Mouse (Mus musculus) cerebellum, postnatal 10 days (tissue): ENCODE measurements at regions not wholly inside any gene's neighbourhood (a gene's known extent, or its start where the extent isn't known, plus 50 kb on each side); places are given as distances from the start of the nearest gene placed in this dataset.

Experiments used
- DNase-seq, 2 experiments: peaks; one replicate each; pipeline ENCODE4 v3.0.0; 2021; ENCODE audit warnings: mixed read lengths in 2 of 2

DNA sequence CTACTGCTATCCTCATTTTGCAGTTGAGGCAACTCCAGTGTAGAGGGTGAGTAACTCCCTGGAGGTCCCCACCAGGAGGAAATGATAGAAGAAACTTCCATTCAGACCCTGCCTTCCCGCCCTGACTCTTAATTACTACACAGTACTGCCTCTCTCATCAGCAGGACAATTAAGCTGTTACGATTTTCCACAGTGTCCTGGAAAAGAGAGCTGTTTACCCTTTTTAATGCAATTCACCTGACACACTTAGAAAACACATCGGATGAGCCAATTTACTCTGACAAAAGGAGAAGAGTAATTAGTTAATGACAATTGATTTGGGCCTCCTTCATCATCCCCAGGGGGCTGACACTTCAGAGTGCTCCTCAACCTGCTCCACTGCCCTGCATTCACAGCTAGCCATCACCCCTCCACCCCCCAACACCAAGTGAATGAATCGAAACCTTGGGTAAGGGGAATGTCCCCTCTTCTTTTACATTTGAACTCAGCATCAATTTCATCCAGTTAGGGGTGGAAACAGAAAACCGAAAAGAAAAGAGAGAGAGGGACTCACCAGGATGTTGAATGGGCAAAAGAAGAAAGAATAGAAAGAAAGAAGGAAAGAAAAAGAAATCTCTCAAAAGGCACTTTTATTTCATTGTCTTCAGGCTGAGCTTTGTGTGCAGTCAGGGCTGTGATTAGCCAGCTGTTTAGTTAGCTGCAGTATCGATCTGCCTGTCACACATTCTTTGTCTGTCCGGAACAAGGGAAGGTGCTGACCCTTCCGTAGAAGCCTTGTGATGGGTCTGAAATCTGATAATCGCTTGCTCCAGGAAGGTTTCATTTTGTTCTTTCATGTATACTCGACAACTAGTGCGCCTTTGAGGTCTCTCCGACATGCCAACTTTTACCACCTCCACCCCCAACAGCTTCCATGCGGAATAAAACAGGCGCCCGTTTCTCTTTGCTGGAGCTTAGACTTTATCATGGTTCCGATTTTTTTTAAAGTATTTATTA lies 482.6 kb upstream of the Tenm4 start:
- DNase-seq = peak; percentile 11 to 18

DNA sequence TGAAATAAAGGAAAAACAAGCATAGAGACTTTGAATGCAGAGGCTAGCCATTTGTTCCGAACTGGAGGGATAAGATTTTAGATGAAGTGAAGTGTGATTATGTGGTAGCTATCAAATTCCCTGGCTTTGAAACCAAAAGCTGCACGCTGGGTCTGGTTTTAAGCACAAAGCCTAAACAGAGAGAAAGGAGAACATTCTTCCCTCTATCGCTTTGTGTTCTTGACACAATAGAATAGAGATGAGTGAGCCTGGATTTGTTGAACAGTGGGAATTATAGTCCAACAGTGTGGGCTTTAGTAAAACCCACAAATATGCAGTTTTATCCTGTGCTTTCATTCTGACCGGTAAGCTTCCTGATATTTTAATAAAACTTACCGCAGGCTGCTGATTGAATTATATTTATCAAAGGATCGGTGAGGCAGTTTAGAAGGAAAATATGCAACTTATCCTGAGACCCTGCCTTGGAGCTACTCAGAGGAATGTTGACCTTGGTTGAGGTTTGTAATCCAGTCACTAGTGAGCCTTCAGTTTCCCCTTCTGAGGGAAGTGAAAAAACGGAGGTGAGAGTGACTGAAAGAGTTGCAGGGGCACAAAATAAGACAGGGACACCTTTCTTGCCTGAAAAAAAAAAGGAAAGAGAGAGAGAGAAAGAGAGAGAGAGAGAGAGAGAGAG lies 481.7 kb upstream of the Tenm4 start:
- DNase-seq = no peak

DNA sequence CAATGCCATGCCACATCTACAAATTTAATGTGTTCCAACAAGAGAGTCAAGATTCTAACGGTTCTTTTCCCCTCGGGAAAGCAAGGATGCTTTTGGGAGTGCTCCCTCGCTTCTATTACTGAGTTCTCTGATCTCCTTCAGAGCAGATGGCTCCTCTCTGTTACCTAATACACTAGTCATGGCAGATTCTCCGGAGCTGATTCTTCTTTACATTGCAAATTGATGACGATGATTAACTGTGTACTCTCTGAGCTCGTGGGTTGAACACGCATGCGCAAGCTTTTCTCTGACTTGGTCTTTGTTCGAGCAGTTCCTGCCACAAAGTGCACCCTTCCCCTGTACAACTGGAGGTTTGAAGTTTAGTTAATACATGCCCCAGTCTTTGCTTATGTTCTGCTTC lies 471.5 kb upstream of the Tenm4 start:
- DNase-seq = no peak

DNA sequence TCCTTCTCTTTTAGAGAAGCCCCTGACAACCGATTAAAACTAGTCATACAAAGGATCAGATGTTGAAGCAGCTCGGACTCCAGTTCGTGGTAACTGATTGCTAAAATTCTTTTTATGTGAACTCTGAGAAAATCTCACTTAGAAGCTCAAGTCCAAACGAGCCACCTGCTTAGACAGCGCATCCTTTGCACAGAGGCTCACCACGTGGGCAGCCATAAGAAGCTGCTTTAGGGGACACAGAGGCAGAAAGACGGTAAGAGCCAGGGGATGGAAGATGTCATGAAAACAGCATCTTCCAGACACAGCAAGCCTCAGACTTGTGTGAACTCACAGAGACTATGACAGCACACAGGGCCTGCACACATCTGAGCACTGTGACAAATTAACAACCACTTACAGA lies 461.0 kb upstream of the Tenm4 start:
- no peak for DNase-seq

DNA sequence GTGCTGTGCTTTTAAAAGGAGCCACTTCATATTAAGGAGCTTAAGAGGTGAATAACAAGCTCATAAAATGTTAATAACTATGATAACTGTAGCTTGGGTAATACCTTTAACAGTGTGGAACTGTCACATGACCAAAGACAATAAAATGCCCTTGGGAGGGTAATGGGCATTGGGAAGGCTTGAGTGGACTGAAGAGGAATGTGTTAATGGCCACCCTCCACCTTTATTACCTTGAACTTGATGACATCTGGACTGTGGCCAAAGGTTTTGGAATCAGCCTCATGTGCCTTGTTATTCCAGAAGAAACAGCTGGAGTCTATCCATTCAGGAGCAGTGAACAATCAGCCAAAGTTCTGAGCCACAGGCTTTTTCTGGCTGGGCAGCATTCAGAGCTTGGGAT lies 451.0 kb upstream of the Tenm4 start:
- peak; percentile 7 to 11 for DNase-seq

DNA sequence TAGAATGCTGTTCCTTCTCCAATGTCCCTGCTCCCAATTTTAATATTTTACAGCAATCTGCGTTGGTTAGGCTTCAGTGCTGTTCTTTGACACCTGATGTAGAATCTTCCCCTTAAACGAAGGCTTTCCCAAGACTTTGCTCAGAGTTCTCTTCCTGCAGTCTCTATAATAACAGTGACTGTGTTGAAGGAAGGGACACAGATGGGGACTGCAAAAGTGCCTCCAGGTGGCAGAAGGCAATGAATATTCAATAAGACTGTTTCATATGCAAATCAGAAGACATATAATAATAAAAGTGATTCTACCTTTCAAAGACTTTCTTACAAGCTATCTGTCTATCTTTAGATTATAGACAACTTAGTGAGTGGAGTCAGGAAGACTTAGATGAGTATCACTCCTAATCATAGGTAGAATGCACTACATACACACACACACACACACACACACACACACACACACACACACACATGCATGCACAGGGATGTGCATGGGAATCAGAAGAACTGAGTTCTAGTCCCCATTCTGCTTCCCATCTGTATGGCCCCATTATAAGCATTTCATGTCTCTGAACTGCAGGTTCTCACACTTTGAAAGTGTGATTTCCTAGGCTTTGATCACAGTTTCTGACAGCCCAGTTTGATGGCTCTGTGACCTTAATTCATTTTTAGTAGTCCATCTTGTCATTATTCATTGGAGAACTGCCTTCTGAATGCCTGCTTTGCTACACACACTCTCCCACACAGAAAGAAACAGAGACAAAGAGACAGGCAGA lies 445.1 kb upstream of the Tenm4 start:
- no peak for DNase-seq

DNA sequence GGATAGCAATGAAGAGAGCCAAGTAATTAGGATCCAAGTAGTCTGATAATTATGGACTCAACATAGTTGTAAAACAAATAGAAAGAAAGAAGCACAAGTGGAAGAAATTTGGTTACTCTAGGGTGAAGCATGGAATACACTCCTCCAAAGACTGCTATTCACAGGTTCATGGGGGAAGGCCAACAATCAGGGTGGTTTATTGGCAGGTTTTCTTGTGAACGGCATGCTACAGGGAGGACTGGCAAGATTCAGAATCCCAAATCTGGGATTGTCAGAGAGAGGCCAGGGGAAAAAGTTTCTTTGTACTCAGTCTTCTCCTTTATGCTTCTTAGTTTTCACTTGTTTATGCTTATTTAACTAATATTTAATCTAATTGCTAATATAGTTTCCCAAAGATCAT lies 437.2 kb upstream of the Tenm4 start:
- peak; percentile 24 to 39 for DNase-seq

DNA sequence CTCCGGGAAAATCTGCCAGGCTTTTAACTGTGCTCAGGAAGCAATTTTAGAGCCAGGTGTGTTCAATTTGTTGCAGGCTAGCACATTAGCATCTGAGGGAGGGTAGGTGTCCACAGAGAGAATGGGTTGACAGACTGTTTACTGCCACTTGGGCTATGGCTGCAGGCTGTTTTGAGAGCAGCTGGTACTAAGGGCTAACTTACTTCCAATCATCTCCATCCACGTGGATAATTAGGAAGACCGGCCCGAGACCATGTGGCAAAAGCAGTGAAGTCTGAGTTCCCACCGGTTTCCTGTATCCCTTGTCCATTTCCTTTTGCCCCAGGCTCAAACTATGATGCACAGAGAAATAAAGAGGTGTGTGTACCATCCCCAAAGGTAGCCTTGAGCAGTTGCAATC lies 436.5 kb upstream of the Tenm4 start:
- peak; percentile 28 to 46 for DNase-seq

DNA sequence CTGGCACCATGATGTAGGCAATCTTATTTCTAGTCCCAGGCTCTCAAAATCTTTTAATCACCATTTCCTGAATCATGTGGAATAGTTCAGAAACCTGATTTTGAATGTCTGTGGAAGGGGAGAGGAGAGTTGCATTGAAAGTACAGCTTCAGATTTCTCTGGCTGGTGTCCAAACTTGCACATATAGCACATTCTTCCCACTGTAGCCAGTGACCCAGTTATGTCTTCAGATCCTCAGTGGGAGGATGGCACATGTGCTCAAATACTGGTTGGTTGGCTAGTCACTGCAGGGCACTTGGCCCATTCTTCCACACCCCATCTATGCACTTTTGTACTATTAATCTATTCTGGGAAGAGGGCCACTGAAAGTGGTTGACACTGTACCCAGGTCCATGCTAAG lies 434.3 kb upstream of the Tenm4 start:
- DNase-seq = peak; percentile 37 to 54

DNA sequence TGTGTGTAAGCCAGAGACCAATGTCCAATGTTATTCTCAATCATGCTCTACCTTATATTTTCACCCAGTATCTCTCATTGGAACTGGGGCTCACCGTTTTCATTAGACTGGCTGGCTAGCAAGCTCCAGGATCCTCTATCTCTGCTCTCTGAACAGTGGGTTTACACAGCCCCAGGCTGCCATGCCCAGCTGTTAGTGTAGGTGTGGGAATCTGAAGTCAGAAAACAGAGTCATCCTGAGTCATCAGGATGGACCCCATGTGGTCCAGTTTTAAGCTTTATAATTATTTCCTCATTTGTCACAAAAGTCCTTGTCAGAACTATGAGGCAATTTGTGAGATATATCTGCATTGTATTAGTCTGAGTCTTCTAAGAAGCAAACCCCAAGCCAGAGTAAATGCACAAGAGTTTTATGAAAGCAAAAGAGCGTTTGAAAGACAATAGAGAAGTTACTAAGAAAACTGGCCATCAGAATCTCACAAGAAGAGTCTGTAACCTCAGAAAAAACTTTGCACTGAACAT lies 432.3 kb upstream of the Tenm4 start:
- DNase-seq = no peak

DNA sequence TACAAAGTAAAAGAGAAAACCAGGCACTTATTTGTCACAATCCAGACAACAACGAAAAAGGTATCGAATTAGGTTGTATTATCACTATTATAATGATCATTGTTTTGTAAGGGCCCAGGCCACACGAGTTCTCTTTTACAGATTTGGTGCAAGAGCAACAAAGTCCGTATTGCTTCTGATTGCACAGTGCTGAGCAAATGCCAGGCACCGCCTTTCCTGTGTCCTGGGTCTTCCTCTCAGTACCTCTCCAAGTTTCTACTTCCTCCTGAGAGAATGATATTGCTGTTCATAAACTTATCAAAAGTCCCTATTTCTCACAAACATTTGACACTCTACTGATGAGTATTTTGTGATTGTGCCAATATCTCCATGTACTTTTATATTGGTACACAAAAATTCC lies 431.3 kb upstream of the Tenm4 start:
- no peak for DNase-seq

DNA sequence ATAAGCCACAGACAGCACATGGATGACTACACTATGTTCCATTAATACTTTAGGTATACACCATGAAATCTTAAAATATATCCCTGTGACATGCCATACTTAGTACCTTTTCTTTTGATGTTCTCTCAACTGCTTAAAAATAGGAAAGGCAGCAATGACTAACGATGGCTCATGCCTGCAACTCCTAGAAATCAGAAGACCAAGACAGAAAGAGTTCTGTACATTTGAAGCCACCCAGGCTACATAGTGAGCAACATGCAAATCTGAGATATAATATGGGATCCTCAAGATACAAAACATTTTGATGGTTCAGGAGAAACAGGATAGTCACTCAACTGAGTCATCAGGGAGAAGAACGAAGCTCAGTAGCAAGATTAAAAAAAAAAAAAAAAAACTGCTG lies 412.7 kb upstream of the Tenm4 start:
- no peak for DNase-seq

DNA sequence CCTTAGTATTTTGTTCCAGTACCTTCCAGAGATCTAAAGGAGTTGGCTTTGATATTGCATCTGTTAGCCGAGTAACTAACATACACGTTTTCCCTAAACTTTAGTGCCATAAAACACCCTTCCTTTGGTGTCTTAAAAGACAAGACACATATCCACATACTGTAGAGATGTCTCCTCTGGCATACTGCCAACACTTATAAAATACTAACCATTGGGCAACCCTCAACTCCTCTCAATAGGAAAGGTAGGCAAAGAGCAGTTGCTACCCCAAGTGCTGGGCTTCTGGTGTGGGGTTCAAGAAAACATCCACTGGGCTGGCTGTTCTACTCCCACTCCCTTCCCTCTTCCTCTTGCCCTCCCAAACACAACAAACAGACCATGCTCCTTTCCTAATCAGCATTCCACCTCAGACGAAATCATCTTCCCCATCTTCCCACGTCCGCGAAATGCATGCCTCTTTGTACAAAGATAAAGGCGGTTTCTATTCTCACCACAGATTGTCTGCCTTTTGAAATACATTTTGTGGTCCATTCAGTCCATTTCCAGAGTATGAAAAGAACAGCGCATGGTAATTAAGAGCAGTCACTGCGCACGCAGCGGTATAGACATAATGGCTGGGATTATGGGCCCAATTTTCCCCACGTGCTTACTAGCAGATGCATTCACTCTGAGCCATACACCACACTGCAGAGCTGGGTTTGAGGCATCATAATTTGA lies 409.9 kb upstream of the Tenm4 start:
- DNase-seq = no peak

DNA sequence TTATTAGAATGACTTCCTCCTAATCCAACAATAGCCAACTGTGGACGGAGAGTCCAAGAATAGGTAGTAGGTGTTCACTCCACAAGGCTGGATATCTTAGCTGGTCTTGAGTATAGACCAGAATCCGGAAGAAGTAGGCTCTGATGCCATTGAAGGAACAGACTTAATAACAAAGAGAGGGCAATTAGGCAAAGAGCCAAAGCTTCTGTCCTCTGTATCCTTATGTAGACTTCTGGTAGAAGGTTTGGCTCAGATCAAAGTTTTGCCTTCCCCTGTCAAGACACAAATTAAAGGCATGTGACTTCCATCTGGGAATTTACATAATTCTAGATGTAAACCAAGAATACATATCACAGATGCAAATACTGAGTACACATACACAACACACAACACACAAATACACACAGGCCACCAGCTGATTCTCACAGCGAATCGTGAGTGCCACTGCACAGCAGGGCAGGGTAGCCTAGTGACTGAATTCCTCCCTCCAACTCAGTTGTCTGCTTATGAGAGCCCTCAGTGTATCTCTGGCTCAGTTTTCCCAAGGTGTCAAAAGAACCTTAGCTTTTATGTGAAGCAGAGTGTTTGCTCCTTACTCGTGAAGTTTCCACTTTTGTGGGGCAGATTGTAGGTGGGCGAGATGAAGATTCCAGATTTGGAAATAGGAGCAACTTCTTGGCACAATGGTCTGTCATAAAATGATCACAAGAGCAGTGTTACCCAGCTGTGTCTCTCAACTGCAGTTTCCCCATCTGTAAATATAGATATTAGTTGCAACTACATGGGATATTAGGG lies 404.5 kb upstream of the Tenm4 start:
- DNase-seq = no peak

DNA sequence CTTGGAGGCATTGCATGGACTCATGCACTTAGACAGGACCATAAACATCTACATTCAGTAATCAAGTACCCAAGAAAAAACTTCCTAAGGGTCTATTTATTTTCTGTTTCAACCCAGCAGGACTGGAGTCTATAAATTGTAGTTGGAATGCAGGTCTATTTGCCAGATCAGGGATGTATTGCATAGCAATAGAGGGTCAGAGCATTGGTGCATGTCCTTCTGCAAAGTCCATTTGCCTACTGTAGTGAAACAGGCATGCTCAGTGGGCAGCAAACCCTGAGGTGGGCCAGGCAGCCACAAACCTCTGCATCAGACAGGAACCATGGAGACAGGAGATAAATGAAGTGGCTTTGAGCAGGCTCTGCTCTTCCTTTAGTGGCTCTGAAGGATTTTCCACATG lies 386.5 kb upstream of the Tenm4 start:
- DNase-seq = no peak

DNA sequence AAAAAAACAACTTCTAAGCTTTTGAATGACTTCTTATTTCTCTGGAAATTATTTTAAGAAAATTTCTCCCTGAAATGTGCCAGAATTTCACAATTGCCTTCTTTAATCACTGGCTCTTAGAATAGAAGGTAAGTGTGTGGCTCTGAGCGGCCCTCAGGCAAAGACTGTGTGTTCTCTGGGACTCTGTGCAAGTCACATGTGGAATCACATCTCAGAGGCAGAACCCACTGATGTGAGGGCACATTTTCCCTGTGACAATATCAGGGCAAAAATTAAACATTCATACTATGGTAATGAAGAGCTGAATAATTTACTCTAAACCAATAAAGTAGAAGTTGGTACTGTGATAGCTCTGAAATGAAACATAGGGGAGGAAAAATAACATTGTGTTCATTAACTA lies 383.5 kb upstream of the Tenm4 start:
- no peak for DNase-seq

DNA sequence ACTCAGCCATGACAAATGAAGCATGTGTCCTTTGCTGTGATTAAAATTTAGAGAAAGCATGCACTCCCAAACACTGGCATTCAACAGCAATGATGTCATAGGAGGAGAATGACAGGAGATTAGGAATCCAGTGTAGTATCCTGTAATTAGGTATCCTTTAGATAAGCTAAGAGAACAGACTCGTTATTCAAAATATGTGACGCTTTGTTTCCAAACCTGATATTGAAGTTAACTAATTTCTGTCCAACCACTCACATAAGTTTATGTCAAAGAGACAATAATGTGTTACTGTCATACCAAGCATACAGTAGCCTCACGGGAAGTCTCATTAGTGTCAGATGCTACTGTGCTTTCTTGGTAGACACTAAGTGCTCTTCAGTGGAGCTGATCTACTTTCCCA lies 383.1 kb upstream of the Tenm4 start:
- no peak for DNase-seq

DNA sequence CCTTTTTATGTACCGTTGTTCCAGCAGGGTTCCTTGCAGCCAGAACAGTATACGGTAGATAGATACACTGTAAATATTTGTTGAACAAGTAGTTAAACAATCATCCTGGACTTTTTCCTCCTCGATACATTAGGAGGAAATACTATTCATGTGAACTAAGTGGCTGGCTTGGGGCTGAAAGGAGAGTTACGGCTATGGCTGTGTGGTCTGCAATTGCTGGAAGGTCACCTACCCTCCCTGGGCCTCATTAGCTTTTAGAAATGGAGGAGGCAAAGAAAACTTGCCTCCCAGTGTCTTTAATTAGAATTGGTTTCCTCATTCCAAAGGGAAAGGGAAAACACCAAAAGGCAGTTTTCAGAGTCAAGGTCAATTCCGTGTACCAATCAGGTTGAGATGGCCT lies 381.6 kb upstream of the Tenm4 start:
- DNase-seq = no peak

DNA sequence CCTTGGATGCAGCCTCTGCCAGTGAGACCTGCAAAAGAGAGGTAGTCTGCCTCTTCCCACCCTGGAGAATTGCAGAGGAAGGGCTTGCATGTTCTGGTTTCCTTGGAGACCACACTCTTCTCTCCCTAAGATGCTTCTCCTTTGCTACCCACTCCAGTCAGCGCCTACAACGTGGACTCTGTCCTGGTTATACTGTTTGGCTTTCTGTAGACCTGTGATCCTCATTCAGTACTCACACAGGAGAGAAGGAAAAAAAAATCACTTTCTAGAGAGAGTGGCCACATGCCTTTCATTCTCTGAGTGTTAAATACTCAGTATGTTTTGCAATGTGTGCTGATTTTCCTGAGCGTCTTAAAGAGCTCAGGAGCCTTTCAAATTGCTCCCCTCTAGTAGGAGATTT lies 372.0 kb upstream of the Tenm4 start:
- DNase-seq = no peak

DNA sequence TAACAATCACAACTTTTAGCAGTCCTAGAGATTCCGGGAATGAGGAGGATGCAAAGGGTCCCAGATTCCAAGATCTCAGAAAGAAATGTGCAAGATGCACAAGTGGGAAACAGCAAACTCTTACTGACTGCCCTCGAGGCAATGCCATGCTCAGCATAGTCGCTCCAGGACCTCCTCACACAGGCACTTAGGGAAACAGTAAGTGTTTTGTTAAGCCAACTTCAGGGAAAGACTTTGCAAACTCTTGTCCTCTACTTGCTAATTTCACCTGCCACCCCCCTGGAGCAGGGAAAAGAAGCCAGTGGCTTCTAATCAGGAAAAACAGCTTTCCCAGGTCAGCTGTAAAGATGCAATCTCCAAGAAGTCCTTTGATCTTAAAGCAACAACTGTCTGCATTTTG lies 361.4 kb upstream of the Tenm4 start:
- no peak for DNase-seq

DNA sequence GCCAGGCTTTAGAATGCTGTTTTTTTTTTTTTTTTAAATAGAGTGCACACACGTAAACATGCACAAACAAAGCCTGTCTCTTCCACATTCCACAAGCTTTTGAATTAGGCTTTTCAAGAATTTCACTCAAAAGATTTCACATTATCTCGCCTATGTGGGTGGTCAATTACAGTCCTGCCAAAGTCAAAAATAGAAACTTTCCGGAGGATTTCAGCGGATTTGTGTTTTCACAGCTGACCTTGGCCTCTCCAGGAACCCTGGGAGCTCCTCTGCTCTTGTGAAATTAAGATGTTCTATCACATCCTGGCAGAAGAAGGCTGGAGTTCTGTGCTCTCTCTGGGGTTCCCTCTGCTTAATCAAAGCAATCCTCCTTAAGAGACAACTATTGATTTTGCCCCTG lies 360.9 kb upstream of the Tenm4 start:
- peak in 1 of 2 experiments; percentile 3 for DNase-seq

DNA sequence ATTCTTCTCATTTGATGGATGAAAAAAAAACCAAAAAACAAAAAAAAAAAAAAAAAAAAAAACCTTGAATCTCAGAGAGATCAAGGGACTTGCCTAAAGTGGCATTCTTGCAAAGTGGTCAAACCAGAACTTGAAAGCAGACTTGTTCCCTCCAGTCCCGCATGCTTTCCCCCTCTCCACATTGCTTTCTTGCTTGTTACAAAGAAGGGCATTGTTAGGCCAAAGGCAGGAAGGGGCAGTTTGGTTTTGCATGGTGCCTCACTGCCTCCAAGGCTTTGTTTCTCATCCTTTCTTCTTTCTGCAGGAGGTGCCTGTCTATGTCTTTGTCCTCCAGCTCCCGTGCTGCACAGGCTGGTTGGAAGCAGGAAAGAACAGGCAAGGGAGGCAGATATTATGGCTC lies 356.2 kb upstream of the Tenm4 start:
- DNase-seq = no peak
